Mouse (Mus musculus): ENCODE results near the gene Armc7. TPM values are rescaled to one million over a fixed set of nuclear protein-coding genes. Genes with fewer than 3 reads are reported as not detected.
"Not testable (repeated sequence)": the region's sequence is repeated elsewhere in the genome, so short reads cannot be mapped to it uniquely, and the experiment has no call there.

Gene Armc7
- polyA plus RNA-seq, 1 experiment from 2014 or later, result 17.4 TPM

- H3K9me3 ChIP-seq, result no peaks in the 10 kb centered on the region
- no peak overlapping the region for H3K27ac ChIP-seq
- no peak for ATAC-seq
- H3K4me3 ChIP-seq (replicated peaks), result no peak overlapping the region
- H3K27me3 ChIP-seq, result no peaks in the 10 kb centered on the region
- H3K4me2 ChIP-seq (replicated peaks), result no peak overlapping the region
- no peaks in the 10 kb centered on the region for H3K36me3 ChIP-seq
- peaks cover 4% of the 10 kb centered on the region for H3K4me1 ChIP-seq (replicated peaks)
- no peak overlapping the region for H3K9ac ChIP-seq (replicated peaks)
- WGBS, result 54% methylated on average over 15 of the region's 15 CpGs
These were observed 34.0 kb upstream of the Armc7 start for GRCm38 (mm10) chr11:115441417-115441816.

GRCm38 (mm10) chr11:115446906-115447305, 28.6 kb upstream of the Armc7 start:
- 86% methylated on average over 3 of the region's 3 CpGs for WGBS
- Histone ChIP-seq H3K4me1 (replicated peaks) (no peaks in the 10 kb centered on the region), H3K9ac (replicated peaks) (no peak overlapping the region), H3K9me3 (no peaks in the 10 kb centered on the region), H3K4me2 (replicated peaks) (no peak overlapping the region), H3K27ac (no peak overlapping the region), H3K27me3 (no peaks in the 10 kb centered on the region), H3K36me3 (no peaks in the 10 kb centered on the region), H3K4me3 (replicated peaks) (no peak overlapping the region)
- ATAC-seq, result no peak

- Histone ChIP-seq H3K36me3 (no peaks in the 10 kb centered on the region), H3K27ac (no peak overlapping the region), H3K4me1 (replicated peaks) (no peaks in the 10 kb centered on the region), H3K9me3 (no peaks in the 10 kb centered on the region), H3K4me2 (replicated peaks) (no peak overlapping the region), H3K4me3 (replicated peaks) (no peak overlapping the region), H3K9ac (replicated peaks) (no peak overlapping the region), H3K27me3 (no peaks in the 10 kb centered on the region)
- no peak for ATAC-seq
- WGBS, result 83% methylated on average over 11 of the region's 11 CpGs
These were observed 28.1 kb upstream of the Armc7 start for GRCm38 (mm10) chr11:115447321-115447885.

- Histone ChIP-seq H3K9me3 (no peaks in the 10 kb centered on the region), H3K4me2 (replicated peaks) (no peak overlapping the region), H3K27ac (no peak overlapping the region), H3K9ac (replicated peaks) (no peak overlapping the region), H3K36me3 (no peaks in the 10 kb centered on the region), H3K4me3 (replicated peaks) (no peak overlapping the region), H3K4me1 (replicated peaks) (no peaks in the 10 kb centered on the region), H3K27me3 (no peaks in the 10 kb centered on the region)
- 84% methylated on average over 16 of the region's 16 CpGs for WGBS
- no peak for ATAC-seq
These were observed 27.4 kb upstream of the Armc7 start for GRCm38 (mm10) chr11:115448075-115448474.

- WGBS, result 61% methylated on average over 7 of the region's 7 CpGs
- no peak overlapping the region for H3K4me2 ChIP-seq (replicated peaks)
- H3K9me3 ChIP-seq, result no peaks in the 10 kb centered on the region
- no peak for ATAC-seq
- no peak overlapping the region for H3K4me3 ChIP-seq (replicated peaks)
- H3K9ac ChIP-seq (replicated peaks), result no peak overlapping the region
- no peaks in the 10 kb centered on the region for H3K36me3 ChIP-seq
- no peak overlapping the region for H3K27ac ChIP-seq
- H3K4me1 ChIP-seq (replicated peaks), result no peaks in the 10 kb centered on the region
- H3K27me3 ChIP-seq, result no peaks in the 10 kb centered on the region
These were observed 26.5 kb upstream of the Armc7 start for GRCm38 (mm10) chr11:115448998-115449397.

- H3K9ac ChIP-seq (replicated peaks), result no peak overlapping the region
- no peaks in the 10 kb centered on the region for H3K4me1 ChIP-seq (replicated peaks)
- no peak overlapping the region for H3K4me2 ChIP-seq (replicated peaks)
- 93% methylated on average over 7 of the region's 7 CpGs for WGBS
- H3K4me3 ChIP-seq (replicated peaks), result no peak overlapping the region
- no peaks in the 10 kb centered on the region for H3K36me3 ChIP-seq
- no peaks in the 10 kb centered on the region for H3K9me3 ChIP-seq
- no peak for ATAC-seq
- no peak overlapping the region for H3K27ac ChIP-seq
- H3K27me3 ChIP-seq, result no peaks in the 10 kb centered on the region
These were observed 25.3 kb upstream of the Armc7 start for GRCm38 (mm10) chr11:115450176-115450575.

- no peak overlapping the region for H3K27ac ChIP-seq
- no peaks in the 10 kb centered on the region for H3K36me3 ChIP-seq
- H3K9ac ChIP-seq (replicated peaks), result no peak overlapping the region
- no peaks in the 10 kb centered on the region for H3K9me3 ChIP-seq
- ATAC-seq, result no peak
- H3K4me2 ChIP-seq (replicated peaks), result no peak overlapping the region
- WGBS, result 89% methylated on average over 8 of the region's 8 CpGs
- H3K4me3 ChIP-seq (replicated peaks), result no peak overlapping the region
- H3K4me1 ChIP-seq (replicated peaks), result no peaks in the 10 kb centered on the region
- no peaks in the 10 kb centered on the region for H3K27me3 ChIP-seq
These were observed 23.7 kb upstream of the Armc7 start for GRCm38 (mm10) chr11:115451781-115452241.

GRCm38 (mm10) chr11:115452281-115452860, 23.1 kb upstream of the Armc7 start:
- H3K9ac ChIP-seq (replicated peaks), result no peak overlapping the region
- ATAC-seq, result no peak
- no peak overlapping the region for H3K4me3 ChIP-seq (replicated peaks)
- H3K27ac ChIP-seq, result no peak overlapping the region
- peaks cover 2% of the 10 kb centered on the region for H3K4me1 ChIP-seq (replicated peaks)
- no peaks in the 10 kb centered on the region for H3K36me3 ChIP-seq
- no peaks in the 10 kb centered on the region for H3K9me3 ChIP-seq
- 76% methylated on average over 7 of the region's 7 CpGs for WGBS
- no peak overlapping the region for H3K4me2 ChIP-seq (replicated peaks)
- no peaks in the 10 kb centered on the region for H3K27me3 ChIP-seq

- Histone ChIP-seq H3K9ac (replicated peaks) (no peak overlapping the region), H3K4me3 (replicated peaks) (no peak overlapping the region), H3K27ac (no peak overlapping the region), H3K4me1 (replicated peaks) (peaks cover 5% of the 10 kb centered on the region), H3K4me2 (replicated peaks) (no peak overlapping the region), H3K27me3 (no peaks in the 10 kb centered on the region), H3K9me3 (no peaks in the 10 kb centered on the region), H3K36me3 (no peaks in the 10 kb centered on the region)
- no peak for ATAC-seq
- 75% methylated on average over 4 of the region's 4 CpGs for WGBS
These were observed 22.2 kb upstream of the Armc7 start for GRCm38 (mm10) chr11:115453306-115453705.

GRCm38 (mm10) chr11:115454822-115455221, 20.6 kb upstream of the Armc7 start:
- 83% methylated on average over 6 of the region's 6 CpGs for WGBS
- H3K4me3 ChIP-seq (replicated peaks); H3K27me3 ChIP-seq; H3K9me3 ChIP-seq; H3K4me2 ChIP-seq (replicated peaks); ATAC-seq; H3K27ac ChIP-seq; H3K36me3 ChIP-seq; H3K4me1 ChIP-seq (replicated peaks); H3K9ac ChIP-seq (replicated peaks): not testable (repeated sequence)

- no peak overlapping the region for H3K9ac ChIP-seq (replicated peaks)
- H3K4me2 ChIP-seq (replicated peaks), result no peak overlapping the region
- no peaks in the 10 kb centered on the region for H3K27me3 ChIP-seq
- no peak overlapping the region for H3K27ac ChIP-seq
- no peaks in the 10 kb centered on the region for H3K36me3 ChIP-seq
- H3K9me3 ChIP-seq, result no peaks in the 10 kb centered on the region
- 85% methylated on average over 15 of the region's 15 CpGs for WGBS
- H3K4me1 ChIP-seq (replicated peaks), result peaks cover 5% of the 10 kb centered on the region
- no peak for ATAC-seq
- H3K4me3 ChIP-seq (replicated peaks), result no peak overlapping the region
These were observed 19.8 kb upstream of the Armc7 start for GRCm38 (mm10) chr11:115455619-115456018.

GRCm38 (mm10) chr11:115456182-115456581, 19.3 kb upstream of the Armc7 start:
- Histone ChIP-seq H3K4me3 (replicated peaks) (no peak overlapping the region), H3K27me3 (no peaks in the 10 kb centered on the region), H3K9me3 (no peaks in the 10 kb centered on the region), H3K9ac (replicated peaks) (no peak overlapping the region), H3K36me3 (no peaks in the 10 kb centered on the region), H3K4me2 (replicated peaks) (no peak overlapping the region), H3K27ac (no peak overlapping the region), H3K4me1 (replicated peaks) (peaks cover 5% of the 10 kb centered on the region)
- ATAC-seq, result no peak
- WGBS, result 94% methylated on average over 4 of the region's 5 CpGs

GRCm38 (mm10) chr11:115457405-115457804, 18.1 kb upstream of the Armc7 start:
- Histone ChIP-seq H3K9me3 (no peaks in the 10 kb centered on the region), H3K9ac (replicated peaks) (no peak overlapping the region), H3K27ac (no peak overlapping the region), H3K4me3 (replicated peaks) (no peak overlapping the region), H3K27me3 (no peaks in the 10 kb centered on the region), H3K4me1 (replicated peaks) (peaks cover 5% of the 10 kb centered on the region), H3K4me2 (replicated peaks) (no peak overlapping the region), H3K36me3 (no peaks in the 10 kb centered on the region)
- 44% methylated on average over 6 of the region's 6 CpGs for WGBS
- ATAC-seq, result no peak
